Mouse (Mus musculus) gastrocnemius, postnatal 14 days (tissue): ENCODE data around the gene Rhobtb3. TPM values are rescaled to one million over a fixed set of nuclear protein-coding genes. Genes with fewer than 3 reads are reported as not detected.

Experiments used
- DNase-seq: peaks from one replicate; pipeline ENCODE4 v3.0.0; 2021; ENCODE audit warnings: mixed read lengths
- intact Hi-C: fragments of 180-260 bp; cut with DNase I; formaldehyde crosslinking; loops from one replicate; pipeline ENCODE4 v1.15.1; 2025; ENCODE audit warnings: low total_unique reads
- total RNA-seq, 2 experiments: library from RNA; stranded (reverse); gene quantifications; 2 replicates each; pipeline ENCODE4 v1.2.3; 2021

Gene Rhobtb3
- total RNA-seq, 2 experiments from 2014 or later = 12.0 to 16.4 TPM

- intact Hi-C loops = no loop called here
Measured at GRCm38 (mm10) chr13:75865486-75866184, 78.1 kb downstream of the Rhobtb3 start.

GRCm38 (mm10) chr13:75859264-75859844 is 84.4 kb downstream of the Rhobtb3 start:
- intact Hi-C loops = no loop called here
- DNase-seq = no peak

More at GRCm38 (mm10) chr13:75865486-75866184, 78.1 kb downstream of the Rhobtb3 start:
- DNase-seq = no peak

- DNase-seq = no peak
- intact Hi-C loops = no loop called here
Measured at GRCm38 (mm10) chr13:75853118-75853517, 90.6 kb downstream of the Rhobtb3 start.

- intact Hi-C loops = no loop called here
- DNase-seq = no peak
Measured at GRCm38 (mm10) chr13:75852027-75852426, 91.7 kb downstream of the Rhobtb3 start.

GRCm38 (mm10) chr13:75847027-75847426 is 96.7 kb downstream of the Rhobtb3 start:
- DNase-seq = no peak
- intact Hi-C loops = no loop called here

GRCm38 (mm10) chr13:75845519-75846166 is 98.1 kb downstream of the Rhobtb3 start:
- DNase-seq = no peak
- intact Hi-C loops = no loop called here

GRCm38 (mm10) chr13:75844833-75845518 is 98.7 kb downstream of the Rhobtb3 start:
- DNase-seq = no peak
- intact Hi-C loops = no loop called here

GRCm38 (mm10) chr13:75843993-75844683 is 99.6 kb downstream of the Rhobtb3 start:
- intact Hi-C loops = no loop called here
- DNase-seq = no peak

GRCm38 (mm10) chr13:75843331-75843730 is 100.4 kb downstream of the Rhobtb3 start:
- no peak for DNase-seq
- intact Hi-C loops = no loop called here

- intact Hi-C loops = no loop called here
- no peak for DNase-seq
Measured at GRCm38 (mm10) chr13:75841950-75842349, 101.8 kb downstream of the Rhobtb3 start.

GRCm38 (mm10) chr13:75840752-75841285 is 102.9 kb downstream of the Rhobtb3 start:
- intact Hi-C loops = no loop called here
- DNase-seq = no peak

GRCm38 (mm10) chr13:75839719-75840481 is 103.8 kb downstream of the Rhobtb3 start, which contains the start of gene Glrx:
TSS of gene Glrx (plus strand) at chr13:75839868.
- intact Hi-C loops = no loop called here

GRCm38 (mm10) chr13:75838506-75838905 is 105.2 kb downstream of the Rhobtb3 start:
- no peak for DNase-seq
- intact Hi-C loops = no loop called here

More at GRCm38 (mm10) chr13:75839719-75840481, 103.8 kb downstream of the Rhobtb3 start, which contains the start of gene Glrx:
- peak; percentile 65 for DNase-seq

- DNase-seq = no peak
- intact Hi-C loops = no loop called here
Measured at GRCm38 (mm10) chr13:75835461-75835860, 108.3 kb downstream of the Rhobtb3 start.

GRCm38 (mm10) chr13:75833499-75833898 is 110.2 kb downstream of the Rhobtb3 start:
- no peak for DNase-seq
- intact Hi-C loops = no loop called here

GRCm38 (mm10) chr13:75832697-75833096 is 111.0 kb downstream of the Rhobtb3 start:
- no peak for DNase-seq
- intact Hi-C loops = no loop called here

GRCm38 (mm10) chr13:75831710-75832109 is 112.0 kb downstream of the Rhobtb3 start:
- intact Hi-C loops = no loop called here
- no peak for DNase-seq

- intact Hi-C loops = no loop called here
- DNase-seq = no peak
Measured at GRCm38 (mm10) chr13:75830708-75831107, 113.0 kb downstream of the Rhobtb3 start.
